11 mouse cellular contexts compared by ENCODE assay signal in the genomic region with DNA sequence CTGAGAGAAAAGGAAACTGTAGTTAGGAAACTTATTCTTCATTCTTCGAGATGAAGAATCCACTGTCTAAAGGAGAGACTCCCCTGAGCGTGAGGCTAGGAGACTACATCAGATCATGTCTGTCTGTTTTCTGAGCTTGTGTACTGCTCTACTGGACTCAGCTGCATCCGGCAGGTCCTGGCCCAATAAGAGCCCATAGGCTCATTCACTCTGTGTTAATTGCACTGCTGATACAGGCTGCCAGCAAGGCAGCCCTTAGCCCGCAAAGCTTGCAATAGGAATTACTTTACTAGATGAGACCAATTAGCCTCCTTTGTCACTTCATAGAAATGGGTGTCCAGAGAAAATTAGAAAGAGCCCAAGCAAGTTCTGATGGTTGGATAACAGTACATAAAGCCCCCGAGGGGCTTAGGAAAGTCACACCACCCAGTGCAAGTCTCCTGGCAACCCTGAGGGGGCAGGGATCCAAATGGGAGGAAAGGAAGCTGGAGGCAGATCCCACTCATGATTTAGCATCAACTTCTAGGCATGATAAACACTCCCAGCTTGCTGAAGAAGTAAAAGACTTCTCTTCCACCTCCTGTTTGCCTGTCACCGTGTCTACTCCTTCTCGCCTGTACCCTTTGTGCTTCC.
"Had no signal": no experiment of that assay in that cellular context is flagged by ENCODE, and none has a peak within 500 bp of the region (broad histone marks: within the 10 kb centered on the region; RNA-seq: fewer than 3 reads in every experiment).

No protein-coding gene starts in this region.

- H3K9ac ChIP-seq: liver, embryonic 13.5 days had no signal

- H3K9me3 ChIP-seq: liver, embryonic 13.5 days had no signal

- H3K4me3 ChIP-seq: liver, embryonic 13.5 days had no signal

- H3K4me1 ChIP-seq: liver, embryonic 13.5 days had no signal

- H3K36me3 ChIP-seq: liver, embryonic 13.5 days had no signal

- H3K4me2 ChIP-seq: liver, embryonic 13.5 days; midbrain, embryonic 11.5 days had no signal

- H3K27ac ChIP-seq: kidney, postnatal 0 days; liver, embryonic 13.5 days; stomach, postnatal 0 days had no signal

- DNase-seq: kidney, postnatal 25 days; liver, embryonic 13.5 days; lung, adult 2 months; lung, postnatal 14 days; lung, postnatal 4 days; midbrain, embryonic 14.5 days; thymus, adult 2 months; thymus, postnatal 14 days had no signal

- H3K27me3 ChIP-seq: liver, embryonic 13.5 days had no signal
